Mouse (Mus musculus): ENCODE results near the gene Faap100.

GRCm38 (mm10) chr11:120388580-120388979 lies 10.0 kb upstream of the Faap100 start:
- TF ChIP-seq CTCF (IDR thresholded peaks at IDR 0.05; ENCODE audit: low read depth, low read length) (no peak), POLR2A (IDR thresholded peaks at IDR 0.05; ENCODE audit: extremely low read depth, insufficient read depth, low read length) (no peak)

Data from liver, adult 2 months (tissue).